Mouse (Mus musculus): Measurements from ENCODE around the gene Timm9.

- TF ChIP-seq CTCF (IDR thresholded peaks at IDR 0.05; ENCODE audit: low read depth), result peak; percentile 29
- no peak for TF ChIP-seq EP300 (optimal IDR thresholded peaks at IDR 0.05)
Observed at GRCm38 (mm10) chr12:71141189-71141588, 4.7 kb upstream of the Timm9 start.

Measured in stomach, postnatal 0 days (tissue).